Mouse (Mus musculus) brown adipose tissue, adult 24 weeks (tissue): ENCODE results near the gene Fam78a. TPM values are rescaled to one million over a fixed set of nuclear protein-coding genes. Genes with fewer than 3 reads are reported as not detected.

Experiments
- H3K27ac ChIP-seq: fragments of 200-500 bp; replicated peaks from 2 replicates; pipeline ENCODE4 v1.5.1; 2012; ENCODE audit warnings: low read depth, mild to moderate bottlenecking, low read length
- H3K4me1 ChIP-seq: fragments of 200-500 bp; 2 replicates; pipeline ENCODE4 v1.6.1; 2012; ENCODE audit warnings: low read length, mixed read lengths; ENCODE audit not compliant: control insufficient read depth, insufficient read depth, insufficient read length
- H3K4me3 ChIP-seq: fragments of 200-500 bp; 2 replicates; pipeline ENCODE4 v1.5.1; 2012; ENCODE audit warnings: low read depth, mild to moderate bottlenecking, low read length, moderate library complexity; ENCODE audit not compliant: insufficient read depth
- polyA plus RNA-seq: library from polyadenylated mRNA; stranded (reverse); fragments of >200 nt; gene quantifications from 2 replicates; pipeline ENCODE4 v1.2.4, GENCODE M21; 2012; ENCODE audit not compliant: missing spikeins, insufficient read depth, insufficient read length

Fam78a gene
- polyA plus RNA-seq, 1 experiment = 0.24 TPM

GRCm38 (mm10) chr2:32085231-32085630 is 574 bp upstream of the Fam78a start:
- 0 out of 2 replicates have a peak, but pooled peaks cover 2% of the 10 kb centered on the region for H3K4me1 ChIP-seq
- H3K4me3 ChIP-seq = no peak overlapping the region; the same call in 1 of the 2 replicates
- no peak overlapping the region for H3K27ac ChIP-seq

GRCm38 (mm10) chr2:32084872-32085199 is 179 bp upstream of the Fam78a start:
- Histone ChIP-seq H3K4me1 (peaks cover 5% of the 10 kb centered on the region; the same call in 1 of the 2 replicates), H3K4me3 (peak overlapping the region; percentile 97), H3K27ac (no peak overlapping the region)

- peaks cover 12% of the 10 kb centered on the region for H3K4me1 ChIP-seq
- H3K4me3 ChIP-seq = peak overlapping the region; percentile 97
- H3K27ac ChIP-seq = peak overlapping the region; percentile 47; the same call in 1 of the 2 replicates
These were observed 1.3 kb downstream of the Fam78a start for GRCm38 (mm10) chr2:32083159-32084011.

GRCm38 (mm10) chr2:32082229-32082628 is 2.4 kb downstream of the Fam78a start:
- peak overlapping the region; percentile 97 for H3K4me3 ChIP-seq
- peaks cover 18% of the 10 kb centered on the region for H3K4me1 ChIP-seq
- peak overlapping the region; percentile 54; the same call in 1 of the 2 replicates for H3K27ac ChIP-seq

- peak overlapping the region; percentile 54 for H3K27ac ChIP-seq
- H3K4me3 ChIP-seq = peak overlapping the region; percentile 97
- H3K4me1 ChIP-seq = peaks cover 18% of the 10 kb centered on the region
These were observed 3.2 kb downstream of the Fam78a start for GRCm38 (mm10) chr2:32081296-32081929.

- H3K27ac ChIP-seq = no peak overlapping the region
These were observed 4.0 kb downstream of the Fam78a start for GRCm38 (mm10) chr2:32080681-32081080.

GRCm38 (mm10) chr2:32079191-32079725 is 5.4 kb downstream of the Fam78a start:
- no peak overlapping the region for H3K4me3 ChIP-seq
- peaks cover 18% of the 10 kb centered on the region for H3K4me1 ChIP-seq
- H3K27ac ChIP-seq = peak overlapping the region; percentile 79; the same call in 1 of the 2 replicates

More at GRCm38 (mm10) chr2:32080681-32081080, 4.0 kb downstream of the Fam78a start:
- peaks cover 18% of the 10 kb centered on the region for H3K4me1 ChIP-seq
- H3K4me3 ChIP-seq = 0 out of 2 replicates have a peak overlapping the region, but pooled peaks have one; percentile 7

- Histone ChIP-seq H3K4me1 (peaks cover 18% of the 10 kb centered on the region), H3K4me3 (no peak overlapping the region), H3K27ac (peak overlapping the region; percentile 79)
These were observed 6.1 kb downstream of the Fam78a start for GRCm38 (mm10) chr2:32078522-32078921.

GRCm38 (mm10) chr2:32077744-32078143 is 6.9 kb downstream of the Fam78a start:
- peaks cover 18% of the 10 kb centered on the region for H3K4me1 ChIP-seq
- H3K27ac ChIP-seq = peak overlapping the region; percentile 63; the same call in 1 of the 2 replicates
- H3K4me3 ChIP-seq = no peak overlapping the region

- Histone ChIP-seq H3K4me1 (peaks cover 18% of the 10 kb centered on the region), H3K4me3 (no peak overlapping the region), H3K27ac (no peak overlapping the region)
These were observed 9.3 kb downstream of the Fam78a start for GRCm38 (mm10) chr2:32075368-32075767.

- Histone ChIP-seq H3K4me1 (peaks cover 13% of the 10 kb centered on the region), H3K27ac (no peak overlapping the region), H3K4me3 (no peak overlapping the region)
These were observed 10.3 kb downstream of the Fam78a start for GRCm38 (mm10) chr2:32074404-32074803.

GRCm38 (mm10) chr2:32070747-32071146 is 13.9 kb downstream of the Fam78a start:
- no peaks in the 10 kb centered on the region for H3K4me1 ChIP-seq

GRCm38 (mm10) chr2:32068811-32069607 is 15.6 kb downstream of the Fam78a start:
- Histone ChIP-seq H3K27ac (no peak overlapping the region), H3K4me1 (no peaks in the 10 kb centered on the region)

More at GRCm38 (mm10) chr2:32070747-32071146, 13.9 kb downstream of the Fam78a start:
- H3K4me3 ChIP-seq = no peak overlapping the region
- H3K27ac ChIP-seq = no peak overlapping the region

GRCm38 (mm10) chr2:32066005-32066404 is 18.7 kb downstream of the Fam78a start:
- H3K27ac ChIP-seq = no peak overlapping the region
- H3K4me1 ChIP-seq = no peaks in the 10 kb centered on the region
- no peak overlapping the region for H3K4me3 ChIP-seq

More at GRCm38 (mm10) chr2:32068811-32069607, 15.6 kb downstream of the Fam78a start:
- H3K4me3 ChIP-seq = no peak overlapping the region
